Mouse (Mus musculus): ENCODE measurements around the gene Rbbp4. TPM values are rescaled to one million over a fixed set of nuclear protein-coding genes. Genes with fewer than 3 reads are reported as not detected.

The Rbbp4 gene
- total RNA-seq, 1 experiment: 81.2 TPM

DNA sequence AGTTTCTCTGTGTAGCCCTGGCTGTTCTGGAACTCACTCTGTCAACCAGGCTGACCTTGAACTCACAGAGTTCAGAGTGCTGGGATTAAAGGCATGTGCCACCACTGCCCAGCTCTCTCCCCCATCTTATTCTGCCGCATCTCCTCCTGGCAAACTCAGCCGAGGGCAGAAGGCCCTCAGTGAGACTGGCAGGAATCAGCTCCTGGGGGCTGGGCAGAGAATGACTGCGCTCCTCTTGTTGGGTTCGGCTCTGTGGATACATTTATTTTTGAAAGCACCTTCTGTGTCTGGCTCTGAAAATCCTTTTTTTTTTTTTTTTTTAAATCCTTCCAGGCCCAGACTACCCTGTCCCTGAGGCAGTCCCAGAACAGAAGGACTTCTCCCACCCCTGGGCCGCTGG, 52.4 kb downstream of the Rbbp4 start:
- H3K27ac ChIP-seq (ENCODE audit: insufficient read depth, low read depth, low read length, poor library complexity, severe bottlenecking): no peak overlapping the region
- in situ Hi-C loops (cut with MboI; ENCODE audit: low sequenced_read_pairs in 2 of 2, unreplicated experiment in 2 of 2): no loop called here
- no peak overlapping the region for H3K4me3 ChIP-seq (ENCODE audit: insufficient read depth in 1 of 2, low read depth in 1 of 2, low read length in 2 of 2, poor library complexity in 1 of 2, severe bottlenecking in 1 of 2)
- H3K36me3 ChIP-seq (ENCODE audit: control insufficient read depth, insufficient read depth, low read length, poor library complexity, severe bottlenecking): no peaks in the 10 kb centered on the region
- no peaks in the 10 kb centered on the region for H3K9me3 ChIP-seq (ENCODE audit: control insufficient read depth, insufficient read depth, low read depth, low read length)
- H3K9ac ChIP-seq (ENCODE audit: insufficient read depth, low read depth, low read length, poor library complexity, severe bottlenecking): no peak overlapping the region
- DNase-seq (ENCODE audit: low read depth, low spot score): no peak
- H3K4me1 ChIP-seq (ENCODE audit: control insufficient read depth in 2 of 2, insufficient read depth in 2 of 2, low read length in 2 of 2, poor library complexity in 1 of 2): peaks cover 0 to 8% of the 10 kb centered on the region in 2 experiments; a peak in 2 of 4 replicates
- TF ChIP-seq ZNF384 (IDR thresholded peaks at IDR 0.05; ENCODE audit: low read depth, low read length) (no peak), HCFC1 (IDR thresholded peaks at IDR 0.05; ENCODE audit: borderline replicate concordance, insufficient read depth, low read length) (no peak), ZC3H11A (IDR thresholded peaks at IDR 0.05; ENCODE audit: borderline replicate concordance, low read depth, low read length) (no peak), MAFK (IDR thresholded peaks at IDR 0.05; ENCODE audit: insufficient read depth, low read depth, low read length) (no peak), CHD2 (IDR thresholded peaks at IDR 0.05; ENCODE audit: low read depth, low read length) (no peak)

DNA sequence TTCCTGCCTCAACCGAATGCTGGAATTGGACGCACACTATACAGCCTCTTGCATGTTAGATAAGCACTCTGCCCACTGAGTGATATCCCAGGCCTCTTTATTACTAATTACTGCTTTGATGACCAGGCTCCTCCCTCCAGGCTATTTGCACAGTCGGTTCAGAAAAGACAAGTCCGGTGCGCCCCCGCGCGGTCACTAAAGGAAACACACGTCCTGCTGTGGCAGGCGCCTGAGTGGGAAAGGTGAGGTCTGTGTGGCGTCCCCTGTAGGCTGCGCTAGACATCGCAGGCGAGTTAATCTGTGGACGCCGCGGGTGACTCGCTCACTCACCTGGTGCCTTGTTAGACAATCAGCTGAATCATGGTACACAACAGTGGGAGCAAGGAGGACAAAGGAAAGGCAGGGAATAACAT, 58.7 kb downstream of the Rbbp4 start:
- H3K9ac ChIP-seq (ENCODE audit: insufficient read depth, low read depth, low read length, poor library complexity, severe bottlenecking): no peak overlapping the region
- H3K9me3 ChIP-seq (ENCODE audit: control insufficient read depth, insufficient read depth, low read depth, low read length): no peaks in the 10 kb centered on the region
- 0 out of 2 replicates have a peak, but pooled peaks have one; percentile 59 for TF ChIP-seq MAFK (IDR thresholded peaks at IDR 0.05; ENCODE audit: insufficient read depth, low read depth, low read length)
- no peak for TF ChIP-seq HCFC1 (IDR thresholded peaks at IDR 0.05; ENCODE audit: borderline replicate concordance, insufficient read depth, low read length)
- TF ChIP-seq ZNF384 (IDR thresholded peaks at IDR 0.05; ENCODE audit: low read depth, low read length): peak; percentile 47; the same call in 1 of the 2 replicates
- TF ChIP-seq ZC3H11A (IDR thresholded peaks at IDR 0.05; ENCODE audit: borderline replicate concordance, low read depth, low read length): peak; percentile 93; the same call in 1 of the 2 replicates
- no peaks in the 10 kb centered on the region for H3K36me3 ChIP-seq (ENCODE audit: control insufficient read depth, insufficient read depth, low read length, poor library complexity, severe bottlenecking)
- no peak overlapping the region for H3K27ac ChIP-seq (ENCODE audit: insufficient read depth, low read depth, low read length, poor library complexity, severe bottlenecking)
- in situ Hi-C loops (cut with MboI; ENCODE audit: low sequenced_read_pairs in 2 of 2, unreplicated experiment in 2 of 2): loop anchor here in 1 of 2 experiments (5.0 kb wide), 1 partner anchor 54 kb away; no protein-coding TSS in a partner anchor
- peaks cover 0 to 10% of the 10 kb centered on the region in 2 experiments; a peak in 1 of 4 replicates for H3K4me1 ChIP-seq (ENCODE audit: control insufficient read depth in 2 of 2, insufficient read depth in 2 of 2, low read length in 2 of 2, poor library complexity in 1 of 2)
- DNase-seq (ENCODE audit: low read depth, low spot score): peak; percentile 96
- H3K4me3 ChIP-seq (ENCODE audit: insufficient read depth in 1 of 2, low read depth in 1 of 2, low read length in 2 of 2, poor library complexity in 1 of 2, severe bottlenecking in 1 of 2): no peak overlapping the region

DNA sequence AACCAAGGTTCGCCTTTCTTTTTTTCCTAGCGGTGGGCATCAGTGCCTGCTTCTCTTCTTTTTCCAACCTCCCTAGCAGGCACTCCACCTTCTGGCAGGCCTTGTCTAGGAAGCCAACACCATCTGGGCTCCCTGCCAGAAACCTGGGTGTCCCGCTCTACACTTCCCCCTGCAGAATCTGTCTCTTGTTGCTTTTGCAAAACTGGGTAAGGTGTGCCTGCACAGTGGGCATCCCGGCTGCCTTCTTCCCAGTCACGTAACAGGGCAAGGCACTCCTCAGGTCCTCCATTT, 62.5 kb downstream of the Rbbp4 start:
- H3K4me3 ChIP-seq (ENCODE audit: insufficient read depth in 1 of 2, low read depth in 1 of 2, low read length in 2 of 2, poor library complexity in 1 of 2, severe bottlenecking in 1 of 2): peak overlapping the region; percentile 6 to 69; a peak in 3 of 4 replicates

DNA sequence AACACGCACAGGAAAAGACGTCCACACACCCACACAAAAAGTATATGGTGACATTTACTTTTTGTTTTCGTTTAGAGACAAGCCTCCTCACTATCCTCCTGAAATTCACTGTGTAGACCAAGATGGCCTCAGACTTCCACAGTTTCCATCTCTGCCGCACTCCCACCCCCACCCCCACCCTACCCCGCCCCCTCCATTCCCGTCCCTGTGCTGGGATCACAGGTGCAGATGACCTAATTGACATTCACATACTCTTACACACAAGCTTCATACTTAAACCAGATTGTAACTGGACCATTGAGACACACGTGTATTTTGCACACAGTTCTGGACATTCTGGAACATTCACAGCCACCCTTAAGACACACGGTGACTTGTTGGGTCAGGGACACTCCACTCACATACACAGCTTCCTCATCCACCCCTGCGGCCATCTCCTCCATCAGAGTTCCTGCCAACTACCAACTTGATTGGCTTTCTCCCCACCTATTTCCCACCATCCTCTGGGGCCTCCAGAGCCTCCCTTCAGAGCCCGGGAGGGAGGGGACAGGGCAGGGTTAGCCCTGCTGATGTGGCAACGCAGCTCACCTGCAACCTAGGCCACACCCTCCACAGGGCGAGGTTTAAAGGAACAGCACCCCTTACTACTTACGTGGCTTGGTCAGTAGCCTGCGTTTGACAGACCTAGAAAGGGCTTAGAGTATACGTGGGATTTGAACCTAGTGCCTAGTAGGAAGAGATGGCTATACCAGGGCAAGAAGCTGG, 63.0 kb downstream of the Rbbp4 start:
- no peaks in the 10 kb centered on the region for H3K9me3 ChIP-seq (ENCODE audit: control insufficient read depth, insufficient read depth, low read depth, low read length)
- peak overlapping the region; percentile 33; the same call in 1 of the 2 replicates for H3K9ac ChIP-seq (ENCODE audit: insufficient read depth, low read depth, low read length, poor library complexity, severe bottlenecking)
- peak overlapping the region; percentile 51 to 69; a peak in 3 of 4 replicates for H3K4me3 ChIP-seq (ENCODE audit: insufficient read depth in 1 of 2, low read depth in 1 of 2, low read length in 2 of 2, poor library complexity in 1 of 2, severe bottlenecking in 1 of 2)
- no peaks in the 10 kb centered on the region for H3K36me3 ChIP-seq (ENCODE audit: control insufficient read depth, insufficient read depth, low read length, poor library complexity, severe bottlenecking)
- H3K4me1 ChIP-seq (ENCODE audit: control insufficient read depth in 2 of 2, insufficient read depth in 2 of 2, low read length in 2 of 2, poor library complexity in 1 of 2): peaks cover 0 to 13% of the 10 kb centered on the region in 2 experiments; a peak in 1 of 4 replicates
- in situ Hi-C loops (cut with MboI; ENCODE audit: low sequenced_read_pairs in 2 of 2, unreplicated experiment in 2 of 2): no loop called here
- no peak for DNase-seq (ENCODE audit: low read depth, low spot score)
- TF ChIP-seq HCFC1 (IDR thresholded peaks at IDR 0.05; ENCODE audit: borderline replicate concordance, insufficient read depth, low read length) (no peak), CHD2 (IDR thresholded peaks at IDR 0.05; ENCODE audit: low read depth, low read length) (no peak), ZNF384 (IDR thresholded peaks at IDR 0.05; ENCODE audit: low read depth, low read length) (peak; percentile 33; the same call in 1 of the 2 replicates), ZC3H11A (IDR thresholded peaks at IDR 0.05; ENCODE audit: borderline replicate concordance, low read depth, low read length) (no peak), MAFK (IDR thresholded peaks at IDR 0.05; ENCODE audit: insufficient read depth, low read depth, low read length) (peak; percentile 57; the same call in 1 of the 2 replicates)
- peak overlapping the region; percentile 48; the same call in 1 of the 2 replicates for H3K27ac ChIP-seq (ENCODE audit: insufficient read depth, low read depth, low read length, poor library complexity, severe bottlenecking)

More for the DNA sequence above, 62.5 kb downstream of the Rbbp4 start:
- no peak for DNase-seq (ENCODE audit: low read depth, low spot score)
- in situ Hi-C loops (cut with MboI; ENCODE audit: low sequenced_read_pairs in 2 of 2, unreplicated experiment in 2 of 2): no loop called here
- H3K36me3 ChIP-seq (ENCODE audit: control insufficient read depth, insufficient read depth, low read length, poor library complexity, severe bottlenecking): no peaks in the 10 kb centered on the region
- H3K27ac ChIP-seq (ENCODE audit: insufficient read depth, low read depth, low read length, poor library complexity, severe bottlenecking): no peak overlapping the region
- no peaks in the 10 kb centered on the region for H3K9me3 ChIP-seq (ENCODE audit: control insufficient read depth, insufficient read depth, low read depth, low read length)
- peak overlapping the region; percentile 6; the same call in 1 of the 2 replicates for H3K9ac ChIP-seq (ENCODE audit: insufficient read depth, low read depth, low read length, poor library complexity, severe bottlenecking)
- H3K4me1 ChIP-seq (ENCODE audit: control insufficient read depth in 2 of 2, insufficient read depth in 2 of 2, low read length in 2 of 2, poor library complexity in 1 of 2): peaks cover 0 to 13% of the 10 kb centered on the region in 2 experiments; a peak in 1 of 4 replicates
- TF ChIP-seq HCFC1 (IDR thresholded peaks at IDR 0.05; ENCODE audit: borderline replicate concordance, insufficient read depth, low read length) (no peak), MAFK (IDR thresholded peaks at IDR 0.05; ENCODE audit: insufficient read depth, low read depth, low read length) (no peak), CHD2 (IDR thresholded peaks at IDR 0.05; ENCODE audit: low read depth, low read length) (no peak)
